Mouse (Mus musculus): ENCODE results near the gene Ppfibp1.

Ppfibp1 gene

DNA sequence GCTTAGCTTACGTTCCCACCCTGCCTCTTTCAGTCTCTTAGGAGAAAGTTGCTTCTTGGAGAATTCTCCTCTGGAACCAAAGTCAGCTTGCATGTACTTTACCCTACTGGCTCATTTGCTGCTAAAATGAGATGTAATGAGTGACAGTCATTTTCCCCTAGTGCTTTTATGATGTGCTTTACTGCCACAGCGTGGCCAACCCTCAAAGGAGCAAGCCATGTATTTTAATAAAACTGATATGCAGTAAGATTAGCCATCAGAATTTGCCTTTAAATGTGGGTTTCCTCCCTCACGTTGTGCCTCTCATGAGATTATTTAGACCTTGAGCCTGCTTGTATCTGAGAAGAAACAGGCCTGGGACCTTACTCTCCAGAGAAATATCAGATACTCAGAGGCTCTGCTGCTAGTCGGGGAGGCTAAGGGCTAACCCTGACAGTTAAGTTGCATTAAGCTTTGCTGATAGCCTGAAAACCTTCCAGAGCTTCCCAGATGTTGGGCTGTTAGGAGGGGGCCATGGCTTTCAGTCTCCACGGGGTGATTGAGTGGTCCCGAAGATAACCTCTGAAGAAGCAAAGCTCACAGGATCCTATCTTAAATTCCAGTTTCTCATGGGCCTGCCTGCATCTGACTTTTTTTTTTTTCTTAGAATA lies 73.7 kb downstream of the Ppfibp1 start:
- DNase-seq: no peak

DNA sequence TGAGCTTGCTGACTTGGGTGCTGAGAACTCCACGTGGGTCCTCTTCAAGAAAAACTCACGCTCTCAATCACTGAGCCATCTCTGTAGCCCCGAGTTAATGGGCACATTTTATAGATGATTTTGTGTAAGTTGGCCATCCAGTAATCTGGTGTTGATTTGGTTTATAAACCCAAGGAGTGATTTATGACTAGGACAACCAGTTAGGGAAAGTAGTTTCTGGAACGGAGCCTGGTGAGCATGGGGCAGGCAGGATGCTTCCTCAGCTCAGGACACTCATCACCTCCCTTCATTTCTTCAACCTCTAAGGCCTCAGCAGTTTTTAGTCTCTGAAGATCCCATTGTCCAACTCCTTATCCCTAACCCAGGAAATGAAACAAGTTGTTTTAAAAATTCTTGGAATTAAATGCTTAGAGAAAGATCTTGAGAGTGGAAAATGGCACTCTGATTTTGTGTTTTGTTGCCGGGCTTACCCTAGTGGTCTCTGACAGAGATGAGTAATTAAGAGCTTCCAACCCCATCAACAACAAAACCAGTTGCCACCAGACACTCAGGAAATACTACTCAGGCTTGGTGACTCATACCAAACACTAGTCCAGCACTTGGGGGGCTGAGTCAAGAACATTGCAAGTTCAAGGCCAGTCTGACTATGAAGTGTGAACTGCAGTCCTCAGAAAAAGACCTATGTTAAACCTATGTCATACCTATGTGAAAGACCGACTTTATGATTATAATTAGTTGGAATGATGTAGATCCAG lies 75.3 kb downstream of the Ppfibp1 start:
- no peak for DNase-seq

DNA sequence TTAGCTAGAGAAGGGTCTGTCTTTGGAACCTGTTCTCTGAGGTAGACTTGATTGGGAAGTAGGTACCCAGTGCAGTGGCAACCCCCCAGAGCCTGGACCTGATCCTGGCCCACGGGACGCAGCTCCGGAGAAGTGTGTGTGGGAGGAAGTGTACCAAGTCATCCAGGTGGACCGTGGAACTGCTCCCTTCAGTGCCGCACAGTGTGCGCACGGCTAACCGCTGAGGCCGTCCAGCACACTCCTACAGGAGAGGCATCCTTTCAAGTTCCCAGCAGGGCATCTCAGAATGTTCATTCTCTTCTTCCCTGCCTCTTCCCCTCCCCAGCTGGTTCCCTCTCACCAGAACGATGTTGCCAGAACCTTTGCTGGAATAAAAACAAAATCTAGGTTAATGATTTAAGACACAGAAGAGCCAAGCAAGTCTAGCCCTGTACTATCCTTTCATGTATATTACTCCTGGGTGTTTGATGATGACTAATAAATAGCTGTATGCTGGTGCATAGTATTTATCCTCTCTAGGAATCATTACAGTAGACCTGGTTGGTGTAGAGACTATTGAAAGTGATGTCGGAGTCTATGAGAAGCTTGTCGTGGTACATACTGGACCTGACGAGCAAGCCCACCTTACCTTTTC lies 77.0 kb downstream of the Ppfibp1 start:
- DNase-seq: no peak

DNA sequence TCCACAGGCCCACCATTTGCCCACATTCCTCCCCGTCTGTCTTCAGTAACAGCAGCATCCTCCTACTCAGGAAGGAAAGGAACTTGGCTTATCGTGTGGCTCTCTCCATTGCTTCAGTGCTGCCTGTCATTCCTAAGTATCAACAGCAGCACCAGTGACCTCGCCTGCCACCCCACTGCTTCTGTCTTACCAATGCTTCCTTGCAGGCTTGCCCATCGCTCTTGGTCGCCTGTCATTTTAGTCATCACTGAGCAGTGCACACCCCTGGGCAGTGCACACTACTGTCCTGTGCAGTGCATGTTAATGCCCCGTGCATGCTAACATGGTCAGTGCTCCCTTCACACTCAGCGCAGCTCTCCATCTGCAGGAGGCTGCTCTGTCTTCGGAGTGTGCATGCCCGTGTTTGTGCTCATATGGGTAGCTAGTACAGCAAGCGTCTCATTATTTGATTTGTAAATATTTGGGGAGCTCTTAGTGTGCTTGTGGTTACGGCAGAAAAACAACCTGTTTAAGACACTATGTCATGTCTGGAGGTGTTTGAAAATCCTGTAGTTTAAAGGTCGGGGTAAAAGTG lies 78.2 kb downstream of the Ppfibp1 start:
- no peak for DNase-seq

DNA sequence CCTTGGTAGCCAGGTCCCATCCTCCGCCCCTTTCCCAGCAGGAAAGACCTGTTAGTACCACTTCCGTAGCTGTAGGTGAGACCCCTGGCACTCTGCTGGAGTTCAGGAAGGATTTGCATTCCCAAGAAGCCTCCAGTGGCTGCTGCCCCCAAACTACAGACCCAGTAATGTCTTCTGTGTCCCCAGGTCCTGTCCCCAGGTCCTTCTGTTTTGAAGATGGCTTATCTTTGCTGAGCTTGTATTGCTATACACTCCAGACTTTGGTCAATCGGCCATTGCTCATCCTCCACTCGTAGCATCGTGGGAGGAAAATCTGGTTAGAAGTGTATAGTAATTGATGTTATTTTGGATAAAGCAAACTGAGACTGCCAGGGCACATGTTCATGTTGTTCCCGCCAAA lies 79.5 kb downstream of the Ppfibp1 start:
- no peak for DNase-seq

DNA sequence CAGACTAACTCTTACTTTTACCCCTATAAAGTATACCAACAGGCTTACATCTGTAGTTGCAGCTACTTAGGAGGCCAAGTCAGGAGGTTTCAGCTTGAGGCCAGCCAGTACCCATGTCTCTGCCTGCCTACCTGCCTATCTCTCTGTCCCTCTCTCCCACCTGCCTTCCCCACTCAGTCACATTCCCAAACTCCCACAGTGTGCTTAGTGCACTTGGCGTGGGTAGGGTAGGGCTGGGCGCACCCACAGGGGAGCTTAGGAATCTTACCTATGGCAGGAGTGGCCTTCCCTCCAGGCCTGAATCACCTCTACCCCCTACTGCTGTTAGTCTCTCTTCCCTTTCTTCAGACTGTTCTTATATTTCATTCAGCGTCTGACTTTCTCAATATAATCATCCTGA lies 82.5 kb downstream of the Ppfibp1 start:
- DNase-seq: no peak

DNA sequence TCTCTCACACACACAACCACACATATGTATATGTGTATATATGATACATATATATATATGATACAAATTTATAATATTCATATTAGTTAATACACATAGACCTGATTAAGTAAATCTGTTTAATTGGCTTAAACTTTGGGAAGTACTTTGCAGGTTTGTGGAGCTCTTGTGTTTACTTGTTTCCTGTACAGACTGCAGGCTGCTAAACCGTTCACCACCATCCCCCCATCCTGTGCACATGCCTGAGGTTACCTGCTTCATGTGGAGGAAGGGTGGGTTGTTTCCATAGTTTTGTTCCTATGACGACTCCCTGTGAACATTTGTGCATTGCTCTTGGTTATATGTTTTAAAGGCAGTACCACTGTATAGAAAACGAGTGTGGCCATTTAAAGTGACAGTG lies 83.1 kb downstream of the Ppfibp1 start:
- DNase-seq: no peak

DNA sequence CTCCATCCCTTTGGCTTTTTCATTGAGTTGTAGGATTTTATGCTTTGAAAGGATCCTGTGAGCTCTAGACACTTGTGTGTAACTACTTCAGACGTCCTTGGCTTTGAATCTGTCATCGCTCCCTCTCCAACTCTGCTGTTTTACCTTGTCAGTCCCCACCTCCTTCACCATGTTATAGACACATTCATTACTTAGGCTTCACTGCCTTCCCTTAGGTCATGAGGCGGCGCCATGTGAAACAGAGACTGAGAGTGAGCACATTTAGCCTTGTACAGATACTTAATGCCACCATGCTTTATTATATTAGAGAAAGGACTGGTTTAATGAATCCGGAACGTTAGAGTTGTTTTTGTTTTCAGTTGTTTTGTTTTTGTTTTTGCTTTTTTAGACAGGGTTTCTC lies 83.7 kb downstream of the Ppfibp1 start:
- DNase-seq: no peak

DNA sequence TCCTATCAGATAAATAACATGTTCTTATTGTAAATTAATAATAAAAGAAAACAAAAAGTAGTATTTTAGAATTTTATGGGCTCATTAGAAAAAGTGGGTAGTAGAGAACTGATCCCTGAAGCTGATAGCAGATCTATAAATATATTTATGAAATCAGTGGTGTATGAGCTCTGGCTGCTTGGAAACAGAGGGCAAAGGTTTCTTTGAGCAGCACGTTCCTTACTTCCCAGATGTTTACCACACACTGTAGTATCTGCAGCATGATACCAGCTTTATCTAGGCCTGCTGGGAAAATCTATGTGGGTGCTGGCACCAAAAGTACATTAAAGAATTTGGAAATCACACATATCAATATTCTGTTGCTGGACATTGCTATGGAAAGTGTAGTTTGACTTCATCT lies 84.5 kb downstream of the Ppfibp1 start:
- no peak for DNase-seq

GRCm38 (mm10) chr6:146973406-146973805 lies 85.1 kb downstream of the Ppfibp1 start:
- DNase-seq: no peak

DNA sequence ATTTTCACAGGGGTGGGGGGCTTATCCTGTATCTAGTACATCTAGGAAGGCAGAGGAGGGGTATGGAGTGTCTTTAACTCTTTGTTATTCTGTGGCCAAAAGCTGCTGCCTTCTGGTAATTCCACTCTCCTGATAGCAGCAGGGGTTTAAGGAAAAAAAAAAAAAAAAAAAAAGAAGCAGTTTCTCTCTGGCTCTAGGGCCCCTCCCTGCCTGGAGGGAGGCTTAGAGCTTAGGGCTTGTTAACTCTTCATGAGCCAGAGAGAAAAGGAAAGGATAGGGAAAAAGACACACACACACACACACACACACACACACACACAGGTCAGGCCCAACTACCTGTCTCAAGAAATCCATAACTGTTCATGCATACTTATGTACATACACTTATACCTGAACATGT lies 85.5 kb downstream of the Ppfibp1 start:
- DNase-seq: no peak

DNA sequence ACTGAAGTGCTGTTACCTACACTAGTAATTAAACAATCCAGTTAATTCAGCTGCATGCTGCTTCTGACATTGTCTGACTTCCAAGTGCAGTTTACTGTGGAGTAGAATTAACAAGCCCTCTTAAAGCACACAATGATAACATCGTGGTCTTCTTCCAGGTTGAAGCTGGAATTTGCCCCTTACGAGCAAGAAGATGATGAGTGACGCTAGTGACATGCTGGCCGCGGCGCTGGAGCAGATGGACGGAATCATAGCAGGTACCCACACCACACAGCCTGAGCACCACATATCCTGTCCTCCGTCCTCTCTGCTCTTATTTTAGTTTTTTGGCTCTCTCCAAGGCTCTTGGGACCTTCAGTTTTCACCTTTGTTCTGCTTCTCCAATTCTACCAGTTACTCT lies 88.2 kb downstream of the Ppfibp1 start:
- no peak for DNase-seq

GRCm38 (mm10) chr6:146978691-146979114 lies 90.4 kb downstream of the Ppfibp1 start:
- DNase-seq: no peak

DNA sequence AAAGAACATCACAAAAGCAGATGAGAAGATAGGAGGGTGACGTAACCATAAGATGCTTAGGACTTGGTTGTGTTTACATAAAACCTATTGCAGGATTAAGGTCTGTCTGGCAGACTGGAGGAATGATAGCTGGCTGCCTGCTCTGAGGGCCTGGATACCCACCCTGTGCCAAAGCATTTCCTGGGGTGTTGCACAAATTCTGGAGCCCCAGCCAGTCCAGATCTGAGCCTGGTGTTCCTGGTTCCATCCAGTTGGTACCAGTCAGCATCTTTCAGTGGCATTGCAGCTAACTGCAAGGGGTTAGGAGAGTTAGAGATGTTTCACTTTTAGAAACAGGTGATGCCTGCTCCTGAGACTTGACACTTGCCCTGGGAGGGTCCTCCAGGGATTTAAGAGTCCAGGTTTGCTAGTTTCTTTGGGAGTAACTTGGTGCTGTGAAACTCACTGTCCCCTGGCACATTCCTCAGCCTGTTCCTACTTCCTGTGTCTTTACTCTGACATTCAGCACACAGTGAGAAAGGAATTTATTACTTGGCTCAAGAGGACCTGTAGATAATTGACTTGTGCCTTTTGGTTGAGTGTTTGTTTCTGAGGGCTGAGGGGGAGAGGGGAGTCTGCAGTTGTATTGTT lies 90.9 kb downstream of the Ppfibp1 start:
- DNase-seq: no peak

GRCm38 (mm10) chr6:146979953-146980352 lies 91.7 kb downstream of the Ppfibp1 start:
- DNase-seq: no peak

GRCm38 (mm10) chr6:146981249-146981835 lies 93.1 kb downstream of the Ppfibp1 start:
- DNase-seq: no peak

- no peak for DNase-seq
Measured at GRCm38 (mm10) chr6:146984569-146984968, 96.3 kb downstream of the Ppfibp1 start.

GRCm38 (mm10) chr6:146994236-146994635 lies 105.9 kb downstream of the Ppfibp1 start:
- DNase-seq: no peak

DNA sequence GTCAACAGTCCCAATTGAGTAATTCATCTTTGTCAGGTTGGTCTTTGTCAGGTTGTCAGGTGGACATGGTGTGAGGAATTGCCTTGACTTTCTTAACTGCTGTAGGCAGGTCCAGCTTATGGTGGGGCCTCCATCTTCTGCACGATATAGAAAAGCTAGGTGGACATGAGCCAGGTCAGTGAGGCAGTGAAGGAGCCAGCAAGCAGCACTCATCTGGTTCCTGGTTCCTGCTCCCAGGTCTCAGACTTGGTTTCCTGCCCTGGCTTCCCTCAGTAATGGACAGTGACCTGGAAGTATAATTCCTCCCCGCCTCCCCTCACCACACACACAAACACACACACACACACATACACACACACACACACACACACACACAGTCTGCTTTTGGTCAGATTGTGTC lies 107.1 kb downstream of the Ppfibp1 start:
- DNase-seq: no peak

DNA sequence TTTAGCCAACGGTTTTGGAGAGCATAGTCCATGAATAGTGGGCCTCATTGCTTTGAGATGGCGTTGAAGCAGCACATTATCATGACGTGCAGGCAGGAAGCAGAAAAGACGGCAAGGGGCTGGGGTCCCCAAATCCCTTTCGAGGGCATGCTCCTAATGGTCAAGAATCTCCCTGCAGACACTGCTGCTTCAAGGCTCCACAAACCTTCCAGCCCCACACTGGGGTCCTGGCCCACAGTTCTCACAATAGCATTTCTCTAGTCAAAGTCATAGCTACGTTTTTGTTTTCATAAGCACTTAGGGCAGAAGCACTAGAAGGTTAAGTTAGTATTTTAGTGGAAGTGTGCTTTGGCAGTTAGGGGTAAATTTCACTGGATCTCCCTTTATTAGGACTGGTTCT lies 107.6 kb downstream of the Ppfibp1 start:
- no peak for DNase-seq

- no peak for DNase-seq
Measured at GRCm38 (mm10) chr6:146997006-146997405, 108.7 kb downstream of the Ppfibp1 start.

DNA sequence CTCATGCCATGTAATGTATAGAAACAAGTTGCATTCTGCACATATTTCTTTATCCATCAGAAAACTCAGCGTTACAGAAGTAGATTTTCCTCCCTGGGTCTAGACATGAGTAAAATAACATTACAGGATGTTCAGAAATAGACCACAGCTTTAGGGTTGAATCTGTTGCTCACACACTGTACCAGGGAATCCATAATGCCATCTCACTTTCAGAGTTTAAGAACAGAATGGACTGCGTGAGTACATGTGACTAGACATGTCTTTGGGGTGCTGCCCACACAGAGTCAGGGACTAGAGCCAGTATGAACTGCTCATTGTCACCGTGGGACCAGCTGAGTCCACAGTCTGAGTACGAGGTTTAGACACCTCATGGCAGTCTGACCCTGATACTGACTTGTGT lies 110.4 kb downstream of the Ppfibp1 start:
- no peak for DNase-seq

GRCm38 (mm10) chr6:146999302-146999701 lies 111.0 kb downstream of the Ppfibp1 start:
- DNase-seq: no peak

All from cerebellum, adult 9-11 months (tissue).